Mouse (Mus musculus): Measurements from ENCODE around the gene Klc1.

GRCm38 (mm10) chr12:111759176-111760061, 770 bp downstream of the Klc1 start:
- no peak for TF ChIP-seq CTCF (IDR thresholded peaks at IDR 0.05; ENCODE audit: low read depth)
- TF ChIP-seq EP300 (IDR thresholded peaks at IDR 0.05; ENCODE audit: low read depth) = no peak

Measured in liver, postnatal 0 days (tissue).